Mouse (Mus musculus) brain, embryonic 14.5 days (tissue): ENCODE measurements at regions not wholly inside any gene's neighbourhood (a gene's known extent, or its start where the extent isn't known, plus 50 kb on each side); places are given as distances from the start of the nearest gene placed in this dataset.

Source experiments
- CTCF ChIP-seq: fragments of 200-500 bp; IDR thresholded peaks from 2 replicates; pipeline ENCODE4 v1.5.1; 2012; ENCODE audit warnings: inconsistent platforms, mild to moderate bottlenecking, moderate library complexity, borderline replicate concordance; ENCODE audit not compliant: insufficient read depth, insufficient read length; ENCODE audit errors: extremely low read depth
- POLR2A ChIP-seq: fragments of 200-500 bp; IDR thresholded peaks from 2 replicates; pipeline ENCODE4 v1.6.1; 2012; ENCODE audit warnings: mild to moderate bottlenecking, inconsistent platforms, borderline replicate concordance; ENCODE audit not compliant: poor library complexity, insufficient read depth, insufficient read length, severe bottlenecking; ENCODE audit errors: extremely low read depth

GRCm38 (mm10) chr8:86170091-86170490 lies 329.3 kb downstream of the Phkb start:
- TF ChIP-seq CTCF, result no peak
- TF ChIP-seq POLR2A, result no peak
